18 mouse cellular contexts compared by ENCODE assay signal in the genomic region with DNA sequence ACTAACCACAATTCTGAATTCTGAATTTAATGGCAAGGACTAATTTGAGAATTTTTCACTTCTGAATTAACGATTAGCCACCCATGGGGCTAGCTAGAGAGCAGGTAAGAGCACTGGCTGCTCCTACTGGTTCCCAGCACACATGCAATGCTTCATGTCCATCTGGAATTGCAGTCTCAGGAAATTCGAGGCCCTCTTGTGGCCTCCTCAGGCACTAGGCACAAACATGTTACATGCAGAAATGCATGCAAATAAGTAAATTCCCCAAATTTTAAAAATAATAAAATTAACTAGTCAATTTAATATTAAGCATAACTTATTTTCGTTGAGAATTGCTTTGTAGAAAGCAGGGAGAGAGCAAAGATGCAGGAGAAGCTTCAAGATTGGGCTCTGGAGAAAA.
DNase-seq lines count a peak whose midpoint lies in the region; ATAC-seq and TF ChIP-seq lines count a peak whose summit lies in the region.
"Had no signal": no experiment of that assay in that cellular context is flagged by ENCODE, and none has a peak within 500 bp of the region (broad histone marks: within the 10 kb centered on the region; RNA-seq: fewer than 3 reads in every experiment).

No protein-coding gene starts in this region.

- DNase-seq in kidney, adult 2 months = no peak
- no peak for DNase-seq in kidney, adult 9 months
- DNase-seq in lung, postnatal 0 days (ENCODE audit: low spot score) = no peak
- no peak for DNase-seq in lung, postnatal 36 days
- DNase-seq in MEL-GATA-1-ER (ENCODE audit: extremely low read depth, low read depth) = peak; percentile 0
- no peak for DNase-seq in brain, embryonic 14.5 days (ENCODE audit: low read depth)
- DNase-seq in cerebellum, postnatal 36 days = no peak
- DNase-seq: adrenal gland, adult 8-10 months; cerebellum, adult 11-12 months; gastrocnemius, postnatal 36 days; heart, postnatal 14 days; thymus, postnatal 4 days had no signal

- no peak for ATAC-seq in lung, postnatal 0 days
- ATAC-seq: hindbrain, embryonic 16.5 days; midbrain, embryonic 13.5 days had no signal

- no peaks in the 10 kb centered on the region for H3K36me3 ChIP-seq in kidney, adult 2 months (ENCODE audit: control insufficient read depth, insufficient read depth, low read length)
- no peaks in the 10 kb centered on the region for H3K36me3 ChIP-seq in lung, postnatal 0 days (ENCODE audit: insufficient read depth, low read length)
- H3K36me3 ChIP-seq: forebrain, embryonic 10.5 days; kidney, embryonic 15.5 days; midbrain, embryonic 13.5 days had no signal

- peak; percentile 22; the same call in 1 of the 2 replicates for TF ChIP-seq CTCF in kidney, adult 2 months (conservative IDR thresholded peaks at IDR 0.05; ENCODE audit: insufficient read depth, insufficient read length, low read depth, low read length)
- TF ChIP-seq CTCF in lung, postnatal 0 days (IDR thresholded peaks at IDR 0.05) = peak; percentile 22
- TF ChIP-seq CTCF in brain, embryonic 14.5 days (IDR thresholded peaks at IDR 0.05; ENCODE audit: borderline replicate concordance, extremely low read depth, insufficient read depth, insufficient read length) = peak; percentile 32; the same call in 1 of the 2 replicates

- H3K9me3 ChIP-seq in lung, postnatal 0 days (ENCODE audit: low read length) = no peaks in the 10 kb centered on the region
- H3K9me3 ChIP-seq: forebrain, embryonic 10.5 days; kidney, embryonic 15.5 days; midbrain, embryonic 13.5 days had no signal

- no peaks in the 10 kb centered on the region for H3K4me1 ChIP-seq in kidney, adult 2 months (ENCODE audit: control insufficient read depth, insufficient read depth, low read length)
- no peaks in the 10 kb centered on the region for H3K4me1 ChIP-seq in lung, postnatal 0 days (ENCODE audit: insufficient read depth, low read depth, low read length)
- H3K4me1 ChIP-seq: kidney, embryonic 15.5 days had no signal

- no peaks in the 10 kb centered on the region for H3K27me3 ChIP-seq in kidney, adult 2 months (replicated peaks; ENCODE audit: control insufficient read depth, insufficient read depth, low read length)
- no peaks in the 10 kb centered on the region for H3K27me3 ChIP-seq in lung, postnatal 0 days (replicated peaks; ENCODE audit: insufficient read depth, low read length)
- H3K27me3 ChIP-seq: kidney, embryonic 15.5 days; midbrain, embryonic 13.5 days had no signal

- 71% methylated on average over 3 of the region's 3 CpGs for WGBS in kidney, adult 2 months
- WGBS in lung, postnatal 0 days = 66% methylated on average over 3 of the region's 3 CpGs

- H3K4me2 ChIP-seq in lung, postnatal 0 days (replicated peaks; ENCODE audit: low read depth, low read length) = no peak overlapping the region
- H3K4me2 ChIP-seq: heart, embryonic 11.5 days; kidney, embryonic 15.5 days; midbrain, embryonic 13.5 days had no signal

- H3K9ac ChIP-seq in lung, postnatal 0 days (replicated peaks; ENCODE audit: low read depth) = no peak overlapping the region
- H3K9ac ChIP-seq: kidney, embryonic 15.5 days; midbrain, embryonic 13.5 days had no signal

- no peak for TF ChIP-seq EP300 in lung, postnatal 0 days (IDR thresholded peaks at IDR 0.05)

- no peak overlapping the region for H3K27ac ChIP-seq in kidney, adult 2 months (ENCODE audit: insufficient read depth, low read depth, low read length)
- no peak overlapping the region for H3K27ac ChIP-seq in lung, postnatal 0 days (ENCODE audit: low read length)
- H3K27ac ChIP-seq: forebrain, embryonic 10.5 days; kidney, embryonic 15.5 days; macrophage; midbrain, embryonic 13.5 days had no signal

- H3K4me3 ChIP-seq in kidney, adult 2 months (ENCODE audit: insufficient read depth, low read depth, low read length) = no peak overlapping the region
- no peak overlapping the region for H3K4me3 ChIP-seq in lung, postnatal 0 days (ENCODE audit: low read depth, low read length)
- H3K4me3 ChIP-seq: forebrain, embryonic 10.5 days; kidney, embryonic 15.5 days; midbrain, embryonic 13.5 days had no signal

- TF ChIP-seq POLR2A in kidney, adult 2 months (IDR thresholded peaks at IDR 0.05; ENCODE audit: low read depth, low read length) = no peak
- no peak for TF ChIP-seq POLR2A in brain, embryonic 14.5 days (IDR thresholded peaks at IDR 0.05; ENCODE audit: borderline replicate concordance, extremely low read depth, insufficient read depth, insufficient read length, poor library complexity, severe bottlenecking)
